Mouse (Mus musculus): Measurements from ENCODE around the gene Homer2. TPM values are rescaled to one million over a fixed set of nuclear protein-coding genes. Genes with fewer than 3 reads are reported as not detected.

Homer2 gene
- polyA plus RNA-seq, 1 experiment from 2014 or later = 33.8 TPM

GRCm38 (mm10) chr7:81651284-81651683, 56.0 kb downstream of the Homer2 start:
- DNase-seq (ENCODE audit: low spot score) (no peak), ATAC-seq (replicated peaks; ENCODE audit: low FRiP score, low TSS enrichment, low read depth) (no peak)
- WGBS = 56% methylated on average over 5 of the region's 5 CpGs

GRCm38 (mm10) chr7:81649270-81649669, 58.1 kb downstream of the Homer2 start:
- no peaks in the 10 kb centered on the region for H3K9me3 ChIP-seq (ENCODE audit: control insufficient read depth, low read length)
- no peak overlapping the region for H3K4me2 ChIP-seq (ENCODE audit: low read length)
- ATAC-seq (replicated peaks; ENCODE audit: low FRiP score, low TSS enrichment, low read depth) (no peak), DNase-seq (ENCODE audit: low spot score) (no peak)
- H3K4me3 ChIP-seq (ENCODE audit: low read depth, low read length) = no peak overlapping the region
- H3K9ac ChIP-seq (ENCODE audit: low read length) = no peak overlapping the region
- peaks cover 6% of the 10 kb centered on the region; the same call in 1 of the 2 replicates for H3K4me1 ChIP-seq (replicated peaks; ENCODE audit: control insufficient read depth, insufficient read depth, low read length)
- H3K27me3 ChIP-seq (replicated peaks; ENCODE audit: control insufficient read depth, insufficient read depth, low read length) = no peaks in the 10 kb centered on the region
- WGBS = 89% methylated on average over 8 of the region's 8 CpGs
- no peaks in the 10 kb centered on the region for H3K36me3 ChIP-seq (ENCODE audit: control insufficient read depth, insufficient read depth, low read length)
- H3K27ac ChIP-seq (ENCODE audit: low read depth) = no peak overlapping the region

More at GRCm38 (mm10) chr7:81651284-81651683, 56.0 kb downstream of the Homer2 start:
- Histone ChIP-seq H3K4me1 (replicated peaks; ENCODE audit: control insufficient read depth, insufficient read depth, low read length) (peaks cover 6% of the 10 kb centered on the region; the same call in 1 of the 2 replicates), H3K4me3 (ENCODE audit: low read depth, low read length) (no peak overlapping the region), H3K27me3 (replicated peaks; ENCODE audit: control insufficient read depth, insufficient read depth, low read length) (no peaks in the 10 kb centered on the region), H3K36me3 (ENCODE audit: control insufficient read depth, insufficient read depth, low read length) (no peaks in the 10 kb centered on the region), H3K4me2 (ENCODE audit: low read length) (no peak overlapping the region), H3K27ac (ENCODE audit: low read depth) (no peak overlapping the region), H3K9ac (ENCODE audit: low read length) (no peak overlapping the region), H3K9me3 (ENCODE audit: control insufficient read depth, low read length) (no peaks in the 10 kb centered on the region)

- Histone ChIP-seq H3K4me1 (replicated peaks; ENCODE audit: control insufficient read depth, insufficient read depth, low read length) (peaks cover 6% of the 10 kb centered on the region; the same call in 1 of the 2 replicates), H3K9me3 (ENCODE audit: control insufficient read depth, low read length) (no peaks in the 10 kb centered on the region), H3K4me3 (ENCODE audit: low read depth, low read length) (no peak overlapping the region), H3K27ac (ENCODE audit: low read depth) (no peak overlapping the region), H3K27me3 (replicated peaks; ENCODE audit: control insufficient read depth, insufficient read depth, low read length) (no peaks in the 10 kb centered on the region), H3K9ac (ENCODE audit: low read length) (no peak overlapping the region), H3K36me3 (ENCODE audit: control insufficient read depth, insufficient read depth, low read length) (no peaks in the 10 kb centered on the region), H3K4me2 (ENCODE audit: low read length) (no peak overlapping the region)
- 63% methylated on average over 5 of the region's 5 CpGs for WGBS
- DNase-seq (ENCODE audit: low spot score) (no peak), ATAC-seq (replicated peaks; ENCODE audit: low FRiP score, low TSS enrichment, low read depth) (no peak)
Observed at GRCm38 (mm10) chr7:81647959-81648358, 59.4 kb downstream of the Homer2 start.

GRCm38 (mm10) chr7:81644551-81645235, 62.6 kb downstream of the Homer2 start:
- no peaks in the 10 kb centered on the region for H3K36me3 ChIP-seq (ENCODE audit: control insufficient read depth, insufficient read depth, low read length)
- H3K4me2 ChIP-seq (ENCODE audit: low read length) = no peak overlapping the region
- no peaks in the 10 kb centered on the region for H3K27me3 ChIP-seq (replicated peaks; ENCODE audit: control insufficient read depth, insufficient read depth, low read length)
- no peak overlapping the region for H3K4me3 ChIP-seq (ENCODE audit: low read depth, low read length)
- DNase-seq (ENCODE audit: low spot score) (no peak), ATAC-seq (replicated peaks; ENCODE audit: low FRiP score, low TSS enrichment, low read depth) (no peak)
- H3K4me1 ChIP-seq (replicated peaks; ENCODE audit: control insufficient read depth, insufficient read depth, low read length) = no peaks in the 10 kb centered on the region
- H3K9me3 ChIP-seq (ENCODE audit: control insufficient read depth, low read length) = no peaks in the 10 kb centered on the region
- H3K27ac ChIP-seq (ENCODE audit: low read depth) = no peak overlapping the region
- 60% methylated on average over 7 of the region's 7 CpGs for WGBS
- no peak overlapping the region for H3K9ac ChIP-seq (ENCODE audit: low read length)

GRCm38 (mm10) chr7:81641101-81641500, 66.2 kb downstream of the Homer2 start:
- H3K9me3 ChIP-seq (ENCODE audit: control insufficient read depth, low read length) = no peaks in the 10 kb centered on the region
- no peak overlapping the region for H3K4me3 ChIP-seq (ENCODE audit: low read depth, low read length)
- H3K4me2 ChIP-seq (ENCODE audit: low read length) = no peak overlapping the region
- no peak for DNase-seq (ENCODE audit: low spot score)
- no peaks in the 10 kb centered on the region for H3K27me3 ChIP-seq (replicated peaks; ENCODE audit: control insufficient read depth, insufficient read depth, low read length)
- H3K4me1 ChIP-seq (replicated peaks; ENCODE audit: control insufficient read depth, insufficient read depth, low read length) = no peaks in the 10 kb centered on the region
- no peak overlapping the region for H3K27ac ChIP-seq (ENCODE audit: low read depth)
- H3K36me3 ChIP-seq (ENCODE audit: control insufficient read depth, insufficient read depth, low read length) = no peaks in the 10 kb centered on the region
- H3K9ac ChIP-seq (ENCODE audit: low read length) = no peak overlapping the region
- WGBS = 70% methylated on average over 6 of the region's 6 CpGs
- ATAC-seq (replicated peaks; ENCODE audit: low FRiP score, low TSS enrichment, low read depth) = no peak

GRCm38 (mm10) chr7:81632586-81632985, 74.7 kb downstream of the Homer2 start:
- Histone ChIP-seq H3K9ac (ENCODE audit: low read length) (no peak overlapping the region), H3K36me3 (ENCODE audit: control insufficient read depth, insufficient read depth, low read length) (no peaks in the 10 kb centered on the region), H3K27me3 (replicated peaks; ENCODE audit: control insufficient read depth, insufficient read depth, low read length) (no peaks in the 10 kb centered on the region), H3K4me1 (replicated peaks; ENCODE audit: control insufficient read depth, insufficient read depth, low read length) (no peaks in the 10 kb centered on the region), H3K4me3 (ENCODE audit: low read depth, low read length) (no peak overlapping the region), H3K4me2 (ENCODE audit: low read length) (no peak overlapping the region), H3K27ac (ENCODE audit: low read depth) (no peak overlapping the region), H3K9me3 (ENCODE audit: control insufficient read depth, low read length) (no peaks in the 10 kb centered on the region)
- ATAC-seq (replicated peaks; ENCODE audit: low FRiP score, low TSS enrichment, low read depth) (no peak), DNase-seq (ENCODE audit: low spot score) (no peak)
- 88% methylated on average over 6 of the region's 6 CpGs for WGBS

- DNase-seq (ENCODE audit: low spot score) = no peak
- 92% methylated on average over 8 of the region's 8 CpGs for WGBS
- no peak overlapping the region for H3K4me2 ChIP-seq (ENCODE audit: low read length)
- no peaks in the 10 kb centered on the region for H3K36me3 ChIP-seq (ENCODE audit: control insufficient read depth, insufficient read depth, low read length)
- 0 out of 2 replicates have a peak, but pooled peaks cover 4% of the 10 kb centered on the region for H3K9me3 ChIP-seq (ENCODE audit: control insufficient read depth, low read length)
- H3K27me3 ChIP-seq (replicated peaks; ENCODE audit: control insufficient read depth, insufficient read depth, low read length) = no peaks in the 10 kb centered on the region
- H3K4me3 ChIP-seq (ENCODE audit: low read depth, low read length) = no peak overlapping the region
- H3K9ac ChIP-seq (ENCODE audit: low read length) = no peak overlapping the region
- no peaks in the 10 kb centered on the region for H3K4me1 ChIP-seq (replicated peaks; ENCODE audit: control insufficient read depth, insufficient read depth, low read length)
- ATAC-seq (replicated peaks; ENCODE audit: low FRiP score, low TSS enrichment, low read depth) = no peak
- no peak overlapping the region for H3K27ac ChIP-seq (ENCODE audit: low read depth)
Observed at GRCm38 (mm10) chr7:81631261-81631660, 76.1 kb downstream of the Homer2 start.

GRCm38 (mm10) chr7:81626460-81626859, 80.9 kb downstream of the Homer2 start:
- 78% methylated on average over 2 of the region's 2 CpGs for WGBS
- no peak for ATAC-seq (replicated peaks; ENCODE audit: low FRiP score, low TSS enrichment, low read depth)
- Histone ChIP-seq H3K9ac (ENCODE audit: low read length) (no peak overlapping the region), H3K36me3 (ENCODE audit: control insufficient read depth, insufficient read depth, low read length) (no peaks in the 10 kb centered on the region), H3K4me1 (replicated peaks; ENCODE audit: control insufficient read depth, insufficient read depth, low read length) (no peaks in the 10 kb centered on the region), H3K9me3 (ENCODE audit: control insufficient read depth, low read length) (0 out of 2 replicates have a peak, but pooled peaks cover 8% of the 10 kb centered on the region), H3K27ac (ENCODE audit: low read depth) (no peak overlapping the region), H3K4me3 (ENCODE audit: low read depth, low read length) (no peak overlapping the region), H3K27me3 (replicated peaks; ENCODE audit: control insufficient read depth, insufficient read depth, low read length) (no peaks in the 10 kb centered on the region), H3K4me2 (ENCODE audit: low read length) (no peak overlapping the region)
- DNase-seq (ENCODE audit: low spot score) = no peak

GRCm38 (mm10) chr7:81623767-81624166, 83.6 kb downstream of the Homer2 start:
- ATAC-seq (replicated peaks; ENCODE audit: low FRiP score, low TSS enrichment, low read depth) (no peak), DNase-seq (ENCODE audit: low spot score) (no peak)
- H3K9me3 ChIP-seq (ENCODE audit: control insufficient read depth, low read length) = 0 out of 2 replicates have a peak, but pooled peaks cover 8% of the 10 kb centered on the region
- no peaks in the 10 kb centered on the region for H3K36me3 ChIP-seq (ENCODE audit: control insufficient read depth, insufficient read depth, low read length)
- H3K9ac ChIP-seq (ENCODE audit: low read length) = no peak overlapping the region
- H3K27me3 ChIP-seq (replicated peaks; ENCODE audit: control insufficient read depth, insufficient read depth, low read length) = no peaks in the 10 kb centered on the region
- H3K4me2 ChIP-seq (ENCODE audit: low read length) = no peak overlapping the region
- no peak overlapping the region for H3K4me3 ChIP-seq (ENCODE audit: low read depth, low read length)
- H3K4me1 ChIP-seq (replicated peaks; ENCODE audit: control insufficient read depth, insufficient read depth, low read length) = no peaks in the 10 kb centered on the region
- 75% methylated on average over 6 of the region's 6 CpGs for WGBS
- H3K27ac ChIP-seq (ENCODE audit: low read depth) = no peak overlapping the region

All from intestine, embryonic 14.5 days (tissue).